Mouse (Mus musculus) spleen, adult 2 months (tissue): ENCODE measurements around the gene Rnf130. TPM values are rescaled to one million over a fixed set of nuclear protein-coding genes. Genes with fewer than 3 reads are reported as not detected.

Experiments used
- DNase-seq, 2 experiments: peaks; one replicate each; pipeline versions ENCODE4 v3.0.0 to v3.0.0-alpha.2; 2012 to 2021; ENCODE audit warnings: low spot score in 2 of 2, low read depth in 1 of 2
- H3K27ac ChIP-seq: fragments of 200-500 bp; 2 replicates; pipeline ENCODE4 v1.5.1; 2012; ENCODE audit warnings: low read length, inconsistent platforms; ENCODE audit not compliant: insufficient read depth
- H3K27me3 ChIP-seq: fragments of 200-500 bp; 2 replicates; pipeline ENCODE4 v1.6.1; 2012; ENCODE audit warnings: mild to moderate bottlenecking, moderate library complexity, low read length, inconsistent platforms; ENCODE audit not compliant: control insufficient read depth, insufficient read depth
- H3K36me3 ChIP-seq: fragments of 200-500 bp; 2 replicates; pipeline ENCODE4 v1.6.1; 2012; ENCODE audit warnings: mild to moderate bottlenecking, low read length, inconsistent platforms; ENCODE audit not compliant: control insufficient read depth, insufficient read depth
- H3K4me1 ChIP-seq: fragments of 200-500 bp; 2 replicates; pipeline ENCODE4 v1.6.1; 2011; ENCODE audit warnings: inconsistent platforms; ENCODE audit not compliant: control insufficient read depth, insufficient read depth, insufficient read length
- H3K4me3 ChIP-seq: fragments of 200-500 bp; 2 replicates; pipeline ENCODE4 v1.5.1; 2011; ENCODE audit warnings: mild to moderate bottlenecking, inconsistent platforms; ENCODE audit not compliant: insufficient read depth, insufficient read length; ENCODE audit errors: extremely low read depth
- CTCF ChIP-seq: fragments of 200-500 bp; IDR thresholded peaks from 2 replicates; pipeline ENCODE4 v1.5.1; 2011; ENCODE audit warnings: mild to moderate bottlenecking, inconsistent platforms; ENCODE audit not compliant: insufficient read depth, insufficient read length, insufficient replicate concordance; ENCODE audit errors: extremely low read depth
- POLR2A ChIP-seq: fragments of 200-500 bp; IDR thresholded peaks from 2 replicates; pipeline ENCODE4 v1.6.1; 2011; ENCODE audit warnings: low read depth, low read length, inconsistent platforms
- WGBS: fragments of 180-500 bp; shearing (Covaris S2); methylation state at CpG from one replicate; pipeline ENCODE4 v1.1.7; 2018; 5-methylcytosine and 5-hydroxymethylcytosine counted together
- polyA plus RNA-seq: library from polyadenylated mRNA; depleted of rRNA; stranded (reverse); fragments of >200 nt; gene quantifications from 2 replicates; pipeline ENCODE4 v1.2.3, GENCODE M21; 2012

The Rnf130 gene
- polyA plus RNA-seq, 1 experiment, result 52.5 TPM

DNA sequence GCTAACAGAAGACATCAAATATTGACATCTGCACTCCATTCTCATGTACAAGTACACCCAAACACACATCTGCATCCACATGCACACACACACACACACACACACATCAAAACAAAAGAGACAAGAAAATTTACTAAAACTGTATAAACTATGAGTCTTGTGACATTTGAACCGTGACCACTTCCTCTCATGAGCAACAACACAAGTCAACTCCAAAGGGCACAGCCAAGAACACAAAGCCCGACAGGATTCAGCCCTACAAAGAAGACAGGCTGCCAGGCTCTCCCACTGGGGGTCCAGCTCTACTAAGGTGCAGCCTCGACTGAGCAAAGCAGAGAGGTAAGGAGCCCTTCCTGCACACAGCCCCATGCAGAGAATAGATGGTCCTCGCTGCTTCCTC is 42.3 kb upstream of the Rnf130 start:
- 28% methylated on average over 4 of the region's 4 CpGs for WGBS
- H3K4me1 ChIP-seq, result peaks cover 27% of the 10 kb centered on the region
- TF ChIP-seq CTCF (no peak), POLR2A (no peak)
- no peaks in the 10 kb centered on the region for H3K36me3 ChIP-seq
- no peaks in the 10 kb centered on the region for H3K27me3 ChIP-seq
- peak overlapping the region; percentile 66 for H3K27ac ChIP-seq
- no peak for DNase-seq
- H3K4me3 ChIP-seq, result no peak overlapping the region

DNA sequence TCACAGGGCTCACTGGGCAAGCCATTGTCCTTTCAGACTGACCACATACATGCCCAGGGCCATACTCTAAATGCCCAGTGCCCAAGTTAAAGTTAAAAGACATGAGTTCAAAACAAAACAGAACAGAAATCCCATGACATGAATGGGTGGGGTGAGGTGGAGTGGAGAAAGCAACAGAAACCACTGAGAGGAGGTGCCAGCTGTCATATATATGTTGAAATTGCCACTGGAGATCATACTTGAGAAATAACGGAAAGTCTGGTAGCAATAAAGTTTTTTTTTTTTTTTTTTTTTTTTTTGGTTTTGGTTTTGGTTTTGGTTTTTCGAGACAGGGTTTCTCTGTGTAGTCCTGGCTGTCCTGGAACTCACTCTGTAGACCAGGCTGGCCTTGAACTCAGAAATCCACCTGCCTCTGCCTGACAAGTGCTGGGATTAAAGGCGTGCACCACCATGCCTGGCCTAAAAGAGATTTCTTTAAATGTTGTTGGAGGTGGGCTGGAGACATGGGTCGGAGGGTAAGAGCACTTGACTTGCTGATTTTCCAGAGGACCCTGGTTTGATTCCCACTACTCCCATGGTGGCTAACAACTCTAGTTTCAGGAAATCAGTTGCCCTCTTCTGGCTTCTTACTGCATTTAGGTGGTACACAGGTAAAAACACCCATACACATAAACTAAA is 41.1 kb upstream of the Rnf130 start:
- no peaks in the 10 kb centered on the region for H3K36me3 ChIP-seq
- no peaks in the 10 kb centered on the region for H3K27me3 ChIP-seq
- H3K27ac ChIP-seq, result peak overlapping the region; percentile 30
- TF ChIP-seq CTCF (no peak), POLR2A (no peak)
- H3K4me1 ChIP-seq, result peaks cover 18% of the 10 kb centered on the region; the same call in 1 of the 2 replicates
- no peak for DNase-seq
- 44% methylated on average over 4 of the region's 4 CpGs for WGBS
- no peak overlapping the region for H3K4me3 ChIP-seq

DNA sequence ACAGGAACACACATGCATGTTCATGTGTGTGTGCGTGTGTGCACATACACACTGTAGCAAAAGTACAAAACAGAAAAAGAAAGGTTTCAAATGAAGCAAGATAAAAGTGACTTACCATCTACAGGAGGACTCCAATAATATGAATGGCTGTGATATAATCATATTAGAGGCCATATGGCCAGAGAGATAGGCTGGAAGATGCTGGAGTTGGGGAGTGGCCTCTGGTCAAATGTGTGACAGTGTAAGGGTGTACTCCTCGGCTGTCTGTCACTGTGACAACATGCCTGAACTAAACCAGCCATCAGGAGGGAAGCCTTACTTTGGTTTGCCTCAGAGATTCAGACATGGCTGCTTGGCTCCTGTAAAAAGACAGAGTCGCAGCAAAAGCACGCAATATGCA is 40.1 kb upstream of the Rnf130 start:
- Histone ChIP-seq H3K4me3 (no peak overlapping the region), H3K36me3 (no peaks in the 10 kb centered on the region), H3K27me3 (no peaks in the 10 kb centered on the region), H3K27ac (no peak overlapping the region), H3K4me1 (peaks cover 17% of the 10 kb centered on the region; the same call in 1 of the 2 replicates)
- 79% methylated on average over 4 of the region's 4 CpGs for WGBS
- TF ChIP-seq POLR2A (no peak), CTCF (no peak)
- no peak for DNase-seq

DNA sequence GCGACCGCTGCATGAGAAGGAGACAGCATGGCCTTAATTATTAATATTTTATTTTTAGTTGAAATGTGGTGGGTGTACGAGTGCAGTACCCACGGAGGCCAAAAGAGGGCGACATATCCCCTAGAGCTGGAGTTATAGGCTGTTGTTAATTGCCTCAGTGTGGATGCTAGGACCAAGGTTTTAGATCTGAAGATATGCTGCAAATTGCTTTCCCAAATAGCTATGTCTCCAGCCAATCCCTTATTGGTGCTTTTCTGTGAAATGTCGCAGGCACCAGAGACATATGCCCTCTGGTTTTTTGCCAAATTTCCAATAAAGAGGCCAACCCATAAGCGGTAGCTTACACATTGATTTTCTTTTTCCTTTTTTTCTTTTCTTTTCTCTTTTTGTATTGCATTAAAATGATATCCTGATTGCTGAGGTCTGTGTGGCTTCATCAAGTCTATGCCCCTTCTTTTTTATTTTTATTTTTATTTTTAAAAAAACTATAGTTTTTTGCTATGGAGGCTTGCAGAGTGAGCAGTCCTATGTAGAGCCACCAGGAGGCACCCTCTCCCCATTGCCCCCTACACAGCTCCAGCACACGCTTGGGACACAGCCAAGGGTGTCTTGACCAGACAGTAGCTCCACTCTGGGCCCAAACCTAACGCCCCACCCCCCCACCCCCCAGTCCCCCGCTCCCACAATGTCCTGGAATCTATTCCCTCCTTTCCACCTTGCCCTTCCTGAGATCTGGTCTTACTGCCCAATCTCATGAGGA is 38.7 kb upstream of the Rnf130 start:
- Histone ChIP-seq H3K4me1 (peaks cover 17% of the 10 kb centered on the region; the same call in 1 of the 2 replicates), H3K27ac (no peak overlapping the region), H3K36me3 (no peaks in the 10 kb centered on the region), H3K27me3 (no peaks in the 10 kb centered on the region), H3K4me3 (no peak overlapping the region)
- WGBS, result 29% methylated on average over 10 of the region's 10 CpGs
- DNase-seq, result peak; percentile 56
- TF ChIP-seq CTCF (peak; percentile 73; the same call in 1 of the 2 replicates), POLR2A (no peak)

DNA sequence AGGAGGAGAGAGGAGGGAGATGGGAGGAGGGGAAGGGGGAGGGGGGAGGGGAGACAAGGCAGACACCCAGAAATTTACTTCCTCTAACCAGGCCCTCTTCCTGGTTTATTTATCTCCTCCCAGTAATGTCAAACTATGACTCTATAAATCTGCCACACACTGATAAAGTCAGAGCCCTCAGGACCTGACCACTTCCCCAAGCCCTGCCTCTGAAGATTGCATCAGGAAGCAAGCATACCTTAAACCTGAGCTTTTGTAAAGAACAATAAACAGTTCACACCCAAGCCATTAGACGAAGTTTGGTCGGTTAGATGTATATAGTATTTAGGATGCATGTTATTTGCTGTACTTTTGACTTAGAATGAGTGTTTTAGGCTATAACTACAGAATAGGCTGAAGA is 30.6 kb upstream of the Rnf130 start:
- 20% methylated on average over 2 of the region's 2 CpGs for WGBS
- Histone ChIP-seq H3K4me1 (peaks cover 9% of the 10 kb centered on the region; the same call in 1 of the 2 replicates), H3K36me3 (no peaks in the 10 kb centered on the region), H3K4me3 (no peak overlapping the region), H3K27ac (no peak overlapping the region), H3K27me3 (no peaks in the 10 kb centered on the region)
- DNase-seq, result no peak
- TF ChIP-seq POLR2A, result no peak
- TF ChIP-seq CTCF, result no peak

DNA sequence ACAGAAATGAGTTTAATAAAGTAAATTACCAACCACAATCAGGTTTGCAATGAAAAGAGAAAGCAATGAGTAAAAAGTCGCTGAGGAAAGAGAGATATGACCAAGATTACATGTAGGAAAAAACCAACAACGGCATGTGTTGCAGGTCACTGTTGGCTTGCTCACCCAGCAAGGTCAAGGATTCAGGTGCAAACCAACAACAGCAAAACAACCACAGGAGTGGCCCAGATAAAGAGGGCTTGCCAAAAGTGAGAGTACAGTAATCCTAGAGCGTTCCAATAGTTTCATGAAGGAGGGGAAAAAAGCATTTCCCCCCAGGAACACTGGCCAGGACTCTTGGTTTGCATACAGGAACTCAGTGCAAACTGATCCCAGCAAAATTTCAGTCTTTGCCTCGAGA is 28.7 kb upstream of the Rnf130 start:
- WGBS, result 54% methylated on average over 4 of the region's 4 CpGs
- H3K4me3 ChIP-seq, result no peak overlapping the region
- no peak for DNase-seq
- no peaks in the 10 kb centered on the region for H3K27me3 ChIP-seq
- peaks cover 9% of the 10 kb centered on the region; the same call in 1 of the 2 replicates for H3K4me1 ChIP-seq
- H3K36me3 ChIP-seq, result no peaks in the 10 kb centered on the region
- TF ChIP-seq POLR2A (no peak), CTCF (no peak)
- H3K27ac ChIP-seq, result no peak overlapping the region

DNA sequence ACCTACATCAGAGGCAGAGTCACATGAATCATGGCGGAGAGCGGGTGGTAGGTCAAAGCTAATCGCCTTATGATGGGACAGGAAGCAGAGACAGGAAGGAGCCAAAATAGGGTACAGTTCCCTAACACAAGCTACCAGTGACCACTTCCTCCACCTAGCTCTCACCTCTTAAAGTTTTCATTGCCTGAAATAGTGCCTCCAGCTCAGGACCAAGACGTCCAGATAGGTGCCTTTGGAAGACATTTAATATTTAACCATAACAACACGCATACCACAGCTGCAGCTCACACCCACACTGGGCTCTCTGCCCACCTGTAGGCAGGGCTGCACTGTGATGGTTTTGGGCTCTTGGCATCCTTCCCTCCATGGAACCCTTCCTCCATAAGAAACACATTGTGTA is 27.8 kb upstream of the Rnf130 start:
- Histone ChIP-seq H3K4me1 (peaks cover 9% of the 10 kb centered on the region; the same call in 1 of the 2 replicates), H3K4me3 (no peak overlapping the region), H3K36me3 (no peaks in the 10 kb centered on the region), H3K27me3 (no peaks in the 10 kb centered on the region), H3K27ac (0 out of 2 replicates have a peak overlapping the region, but pooled peaks have one; percentile 23)
- no peak for TF ChIP-seq POLR2A
- no peak for TF ChIP-seq CTCF
- 21% methylated on average over 5 of the region's 5 CpGs for WGBS
- no peak for DNase-seq
